Mouse (Mus musculus) bone marrow, adult 2 months (tissue): ENCODE results near the gene Rnf10. TPM values are rescaled to one million over a fixed set of nuclear protein-coding genes. Genes with fewer than 3 reads are reported as not detected.
A peak's percentile ranks its signal among the peaks of the same experiment; 100 is the strongest.
"Not testable (repeated sequence)": the region's sequence is repeated elsewhere in the genome, so short reads cannot be mapped to it uniquely, and the experiment has no call there.

Source experiments
- H3K27ac ChIP-seq: fragments of 200-500 bp; 2 replicates; pipeline ENCODE4 v1.5.1; 2012; ENCODE audit warnings: low read depth, mild to moderate bottlenecking, control low read depth, inconsistent platforms, low read length; ENCODE audit not compliant: control insufficient read depth, poor library complexity, insufficient read depth
- H3K4me1 ChIP-seq: fragments of 200-500 bp; 2 replicates; pipeline ENCODE4 v1.6.1; 2011; ENCODE audit warnings: low read length; ENCODE audit not compliant: control insufficient read depth, insufficient read depth
- H3K4me3 ChIP-seq: fragments of 200-500 bp; replicated peaks from 2 replicates; pipeline ENCODE3; 2011; ENCODE audit warnings: mild to moderate bottlenecking, low read depth, low read length, control low read depth; ENCODE audit not compliant: control insufficient read depth
- CTCF ChIP-seq: fragments of 200-500 bp; IDR thresholded peaks from 2 replicates; pipeline ENCODE4 v1.5.1; 2011; ENCODE audit warnings: low read length, control low read depth; ENCODE audit not compliant: control insufficient read depth, insufficient read depth
- POLR2A ChIP-seq: fragments of 200-500 bp; IDR thresholded peaks from 2 replicates; pipeline ENCODE4 v1.6.1; 2011; ENCODE audit warnings: low read depth, mild to moderate bottlenecking, control low read depth, low read length, borderline replicate concordance; ENCODE audit not compliant: control insufficient read depth
- WGBS: fragments of 180-500 bp; shearing (Covaris S2); methylation state at CpG from one replicate; pipeline ENCODE4 v1.1.7; 2018; 5-methylcytosine and 5-hydroxymethylcytosine counted together
- polyA plus RNA-seq: library from polyadenylated mRNA; stranded (reverse); fragments of >200 nt; gene quantifications from 2 replicates; pipeline ENCODE4 v1.2.4, GENCODE M21; 2011; ENCODE audit warnings: low replicate concordance; ENCODE audit not compliant: missing spikeins, insufficient read depth, insufficient read length

Gene Rnf10
- polyA plus RNA-seq, result 165 and 203 TPM in 2 replicates

- peak; percentile 99 for TF ChIP-seq POLR2A
- no peak for TF ChIP-seq CTCF
- Histone ChIP-seq H3K27ac (peak within 1 kb of the TSS; percentile 94), H3K4me1 (peaks cover 4% of the 10 kb centered on the region; the same call in 1 of the 2 replicates), H3K4me3 (peak within 1 kb of the TSS; percentile 99)
- WGBS, result 13% methylated on average over 26 of the region's 26 CpGs
Measured at GRCm38 (mm10) chr5:115272812-115273548, at the start of gene Rnf10. Rnf10 (minus strand) TSS chr5:115272898.

GRCm38 (mm10) chr5:115319004-115319940 lies 46.6 kb upstream of the Rnf10 start:
- 2% methylated on average over 22 of the region's 22 CpGs for WGBS
- H3K4me1 ChIP-seq, result no peaks in the 10 kb centered on the region; the same call in 1 of the 2 replicates
- peak; percentile 33; the same call in 1 of the 2 replicates for TF ChIP-seq CTCF
- TF ChIP-seq POLR2A, result no peak
- peak overlapping the region; percentile 0; the same call in 1 of the 2 replicates for H3K27ac ChIP-seq
- H3K4me3 ChIP-seq, result peak overlapping the region; percentile 55

GRCm38 (mm10) chr5:115317645-115318328 lies 45.1 kb upstream of the Rnf10 start:
- no peak overlapping the region for H3K4me3 ChIP-seq
- no peak overlapping the region for H3K27ac ChIP-seq
- peaks cover 3% of the 10 kb centered on the region; the same call in 1 of the 2 replicates for H3K4me1 ChIP-seq
- TF ChIP-seq POLR2A (no peak), CTCF (no peak)
- 40% methylated on average over 10 of the region's 10 CpGs for WGBS

- TF ChIP-seq POLR2A, result no peak
- TF ChIP-seq CTCF, result no peak
- Histone ChIP-seq H3K4me1 (peaks cover 3% of the 10 kb centered on the region; the same call in 1 of the 2 replicates), H3K27ac (no peak overlapping the region), H3K4me3 (no peak overlapping the region)
- 59% methylated on average over 14 of the region's 14 CpGs for WGBS
Measured at GRCm38 (mm10) chr5:115316968-115317644, 44.4 kb upstream of the Rnf10 start.

- Histone ChIP-seq H3K4me1 (peaks cover 3% of the 10 kb centered on the region; the same call in 1 of the 2 replicates), H3K4me3 (peak overlapping the region; percentile 22), H3K27ac (peak overlapping the region; percentile 35; the same call in 1 of the 2 replicates)
- WGBS, result 44% methylated on average over 5 of the region's 5 CpGs
- no peak for TF ChIP-seq POLR2A
Measured at GRCm38 (mm10) chr5:115313668-115313943, 40.9 kb upstream of the Rnf10 start.

GRCm38 (mm10) chr5:115312816-115313667 lies 40.3 kb upstream of the Rnf10 start:
- peak overlapping the region; percentile 45 for H3K27ac ChIP-seq
- H3K4me3 ChIP-seq, result peak overlapping the region; percentile 22
- WGBS, result 44% methylated on average over 10 of the region's 10 CpGs
- H3K4me1 ChIP-seq, result peaks cover 3% of the 10 kb centered on the region; the same call in 1 of the 2 replicates
- TF ChIP-seq POLR2A, result no peak
- no peak for TF ChIP-seq CTCF

GRCm38 (mm10) chr5:115312354-115312753 lies 39.7 kb upstream of the Rnf10 start:
- no peak overlapping the region for H3K4me3 ChIP-seq
- peak overlapping the region; percentile 45 for H3K27ac ChIP-seq
- WGBS, result 39% methylated on average over 4 of the region's 4 CpGs
- TF ChIP-seq POLR2A (no peak), CTCF (no peak)
- H3K4me1 ChIP-seq, result peaks cover 3% of the 10 kb centered on the region; the same call in 1 of the 2 replicates

GRCm38 (mm10) chr5:115302190-115302589 lies 29.5 kb upstream of the Rnf10 start:
- not testable (repeated sequence) for H3K27ac ChIP-seq, H3K4me1 ChIP-seq, H3K4me3 ChIP-seq
- 84% methylated on average over 6 of the region's 7 CpGs for WGBS
